Mouse (Mus musculus) stomach, postnatal 0 days (tissue): ENCODE data around the gene Nudt13.

ENCODE experiments used
- CTCF ChIP-seq: IDR thresholded peaks from 2 replicates; pipeline ENCODE4 v1.5.1; 2016; ENCODE audit warnings: antibody characterized with exemption, low read depth, mild to moderate bottlenecking, moderate library complexity
- EP300 ChIP-seq: optimal IDR thresholded peaks from 2 replicates; pipeline ENCODE3; 2016; ENCODE audit warnings: antibody characterized with exemption

GRCm38 (mm10) chr14:20246811-20247266, 47.7 kb upstream of the Nudt13 start:
- no peak for TF ChIP-seq CTCF
- TF ChIP-seq EP300 = no peak
